Mouse (Mus musculus) kidney, postnatal 10 days (tissue): ENCODE results near the gene Kcna7.
A peak's percentile ranks its signal among the peaks of the same experiment; 100 is the strongest.

ENCODE experiments used
- DNase-seq: peaks from one replicate; pipeline ENCODE4 v3.0.0; 2021; ENCODE audit warnings: mixed read lengths

Kcna7 gene

GRCm38 (mm10) chr7:45426556-45426955 is 21.1 kb downstream of the Kcna7 start:
- no peak for DNase-seq

GRCm38 (mm10) chr7:45433835-45434202 is 28.4 kb downstream of the Kcna7 start:
- no peak for DNase-seq

GRCm38 (mm10) chr7:45434203-45435015 is 29.0 kb downstream of the Kcna7 start, which contains the start of gene Gys1:
TSS of gene Gys1 (plus strand) at chr7:45434844.
- peak; percentile 100 for DNase-seq

GRCm38 (mm10) chr7:45435038-45435437 is 29.6 kb downstream of the Kcna7 start:
- DNase-seq: no peak

GRCm38 (mm10) chr7:45436444-45436843 is 31.0 kb downstream of the Kcna7 start:
- DNase-seq: no peak

- no peak for DNase-seq
Observed at GRCm38 (mm10) chr7:45437046-45437445, 31.6 kb downstream of the Kcna7 start.

GRCm38 (mm10) chr7:45437521-45438276 is 32.2 kb downstream of the Kcna7 start, which contains the start of gene Ruvbl2:
TSS of gene Ruvbl2 (minus strand) at chr7:45438096.
- peak; percentile 54 for DNase-seq

- no peak for DNase-seq
Observed at GRCm38 (mm10) chr7:45443526-45444420, 38.3 kb downstream of the Kcna7 start.

GRCm38 (mm10) chr7:45446589-45446988 is 41.1 kb downstream of the Kcna7 start:
- no peak for DNase-seq

GRCm38 (mm10) chr7:45447325-45447990 is 42.0 kb downstream of the Kcna7 start:
- peak; percentile 70 for DNase-seq

- DNase-seq: no peak
Observed at GRCm38 (mm10) chr7:45449974-45450373, 44.5 kb downstream of the Kcna7 start.

GRCm38 (mm10) chr7:45451344-45451982 is 46.0 kb downstream of the Kcna7 start:
- DNase-seq: peak; percentile 91

- no peak for DNase-seq
Observed at GRCm38 (mm10) chr7:45454971-45455370, 49.5 kb downstream of the Kcna7 start.

GRCm38 (mm10) chr7:45455932-45456696 is 50.7 kb downstream of the Kcna7 start:
- DNase-seq: peak; percentile 45

GRCm38 (mm10) chr7:45456721-45457203 is 51.3 kb downstream of the Kcna7 start:
- DNase-seq: no peak

GRCm38 (mm10) chr7:45457204-45458060 is 52.0 kb downstream of the Kcna7 start:
- peak; percentile 59 for DNase-seq

GRCm38 (mm10) chr7:45458748-45459563 is 53.5 kb downstream of the Kcna7 start:
- DNase-seq: peak; percentile 91
